Mouse (Mus musculus) lung, embryonic 15.5 days (tissue): ENCODE measurements around the gene Fbxo21. TPM values are rescaled to one million over a fixed set of nuclear protein-coding genes. Genes with fewer than 3 reads are reported as not detected.

ENCODE experiments used
- ATAC-seq: fragments of 200-750 bp; cut with Nextera tagmentation; 2 replicates; pipeline ENCODE4 v1.8.0; 2017; ENCODE audit warnings: moderate number of reproducible peaks, borderline replicate concordance; ENCODE audit not compliant: low FRiP score, low TSS enrichment; ENCODE audit errors: extremely low read depth
- H3K27ac ChIP-seq: fragments of 300-500 bp; sonication (generic); 2 replicates; pipeline ENCODE4 v1.5.1; 2015; ENCODE audit warnings: moderate library complexity, mild to moderate bottlenecking, inconsistent platforms
- H3K27me3 ChIP-seq: fragments of 300-500 bp; sonication (generic); 2 replicates; pipeline ENCODE4 v1.6.1; 2015; ENCODE audit warnings: inconsistent platforms
- H3K36me3 ChIP-seq: fragments of 300-500 bp; sonication (generic); 2 replicates; pipeline ENCODE4 v1.6.1; 2015; ENCODE audit warnings: inconsistent platforms
- H3K4me1 ChIP-seq: fragments of 300-500 bp; sonication (generic); 2 replicates; pipeline ENCODE4 v1.6.1; 2015; ENCODE audit warnings: inconsistent platforms
- H3K4me2 ChIP-seq: fragments of 300-500 bp; sonication (generic); 2 replicates; pipeline ENCODE4 v1.6.1; 2015; ENCODE audit warnings: inconsistent platforms, mild to moderate bottlenecking, moderate library complexity
- H3K4me3 ChIP-seq: fragments of 300-500 bp; sonication (generic); 2 replicates; pipeline ENCODE4 v1.5.1; 2015; ENCODE audit warnings: mild to moderate bottlenecking, inconsistent platforms
- H3K9ac ChIP-seq: fragments of 300-500 bp; sonication (generic); 2 replicates; pipeline ENCODE4 v1.6.1; 2015; ENCODE audit warnings: inconsistent platforms
- H3K9me3 ChIP-seq: fragments of 300-500 bp; sonication (generic); 2 replicates; pipeline ENCODE4 v1.6.1; 2016; ENCODE audit warnings: inconsistent platforms
- WGBS: fragments of 180-500 bp; shearing (Covaris S2); methylation state at CpG from one replicate; pipeline ENCODE4 v1.1.7; 2015; 5-methylcytosine and 5-hydroxymethylcytosine counted together
- polyA plus RNA-seq: library from polyadenylated mRNA; unstranded; fragments of >200 nt; fragmentation: Nextera tagmentation; extraction: Ambion mirVana; gene quantifications from 2 replicates; pipeline ENCODE4 v1.2.1, GENCODE M21; 2015

The Fbxo21 gene
- polyA plus RNA-seq, 1 experiment from 2014 or later, result 56.8 TPM

- WGBS, result 2% methylated on average over 13 of the region's 13 CpGs
- Histone ChIP-seq H3K4me3 (no peak overlapping the region), H3K27ac (no peak overlapping the region), H3K9me3 (no peaks in the 10 kb centered on the region), H3K36me3 (no peaks in the 10 kb centered on the region), H3K4me1 (peaks cover 41% of the 10 kb centered on the region), H3K9ac (no peak overlapping the region), H3K4me2 (peak overlapping the region; percentile 22; the same call in 1 of the 2 replicates), H3K27me3 (peaks cover 51% of the 10 kb centered on the region)
- no peak for ATAC-seq
Observed at GRCm38 (mm10) chr5:118026343-118026742, 49.8 kb downstream of the Fbxo21 start.

GRCm38 (mm10) chr5:118027101-118027697, 50.7 kb downstream of the Fbxo21 start:
- H3K9ac ChIP-seq, result no peak overlapping the region
- ATAC-seq, result no peak
- 1% methylated on average over 35 of the region's 39 CpGs for WGBS
- peaks cover 51% of the 10 kb centered on the region for H3K27me3 ChIP-seq
- peaks cover 41% of the 10 kb centered on the region for H3K4me1 ChIP-seq
- peak overlapping the region; percentile 100 for H3K4me2 ChIP-seq
- no peaks in the 10 kb centered on the region for H3K36me3 ChIP-seq
- no peaks in the 10 kb centered on the region for H3K9me3 ChIP-seq
- no peak overlapping the region for H3K27ac ChIP-seq
- H3K4me3 ChIP-seq, result peak overlapping the region; percentile 61

GRCm38 (mm10) chr5:118027698-118028190, 51.2 kb downstream of the Fbxo21 start, which contains the start of gene Tesc:
Gene Tesc (plus strand): TSS chr5:118027743.
- no peak for ATAC-seq
- peak within 1 kb of the TSS; percentile 61 for H3K4me3 ChIP-seq
- H3K27ac ChIP-seq, result no peak within 1 kb of the TSS
- H3K27me3 ChIP-seq, result peaks cover 51% of the 10 kb centered on the region
- peaks cover 41% of the 10 kb centered on the region for H3K4me1 ChIP-seq
- H3K4me2 ChIP-seq, result peak within 1 kb of the TSS; percentile 100
- no peaks in the 10 kb centered on the region for H3K9me3 ChIP-seq
- H3K36me3 ChIP-seq, result no peaks in the 10 kb centered on the region
- WGBS, result 2% methylated on average over 58 of the region's 63 CpGs
- peak within 1 kb of the TSS; percentile 42 for H3K9ac ChIP-seq

GRCm38 (mm10) chr5:118028191-118029034, 51.9 kb downstream of the Fbxo21 start:
- Histone ChIP-seq H3K27me3 (peaks cover 51% of the 10 kb centered on the region), H3K9me3 (no peaks in the 10 kb centered on the region), H3K9ac (peak overlapping the region; percentile 42)

GRCm38 (mm10) chr5:118029035-118029408, 52.5 kb downstream of the Fbxo21 start:
- 6% methylated on average over 12 of the region's 12 CpGs for WGBS
- H3K9ac ChIP-seq, result no peak overlapping the region
- peak; percentile 35 for ATAC-seq

More at GRCm38 (mm10) chr5:118028191-118029034, 51.9 kb downstream of the Fbxo21 start:
- Histone ChIP-seq H3K4me1 (peaks cover 41% of the 10 kb centered on the region), H3K4me2 (peak overlapping the region; percentile 100), H3K27ac (no peak overlapping the region), H3K4me3 (peak overlapping the region; percentile 61), H3K36me3 (no peaks in the 10 kb centered on the region)
- 1% methylated on average over 77 of the region's 79 CpGs for WGBS
- ATAC-seq, result peak; percentile 23; the same call in 1 of the 2 replicates

GRCm38 (mm10) chr5:118029420-118029819, 52.9 kb downstream of the Fbxo21 start:
- H3K4me3 ChIP-seq, result peak overlapping the region; percentile 61
- ATAC-seq, result no peak
- H3K27me3 ChIP-seq, result peaks cover 51% of the 10 kb centered on the region
- H3K4me1 ChIP-seq, result peaks cover 41% of the 10 kb centered on the region
- peak overlapping the region; percentile 100 for H3K4me2 ChIP-seq
- WGBS, result under 1% methylated on average over 10 of the region's 10 CpGs
- H3K9me3 ChIP-seq, result no peaks in the 10 kb centered on the region
- H3K36me3 ChIP-seq, result no peaks in the 10 kb centered on the region
- H3K27ac ChIP-seq, result no peak overlapping the region
- no peak overlapping the region for H3K9ac ChIP-seq

More at GRCm38 (mm10) chr5:118029035-118029408, 52.5 kb downstream of the Fbxo21 start:
- Histone ChIP-seq H3K27me3 (peaks cover 51% of the 10 kb centered on the region), H3K27ac (no peak overlapping the region), H3K4me3 (peak overlapping the region; percentile 61), H3K36me3 (no peaks in the 10 kb centered on the region), H3K4me1 (peaks cover 41% of the 10 kb centered on the region), H3K4me2 (peak overlapping the region; percentile 100), H3K9me3 (no peaks in the 10 kb centered on the region)

GRCm38 (mm10) chr5:118030022-118030675, 53.6 kb downstream of the Fbxo21 start:
- peaks cover 41% of the 10 kb centered on the region for H3K4me1 ChIP-seq
- 87% methylated on average over 9 of the region's 9 CpGs for WGBS
- no peak overlapping the region for H3K9ac ChIP-seq
- ATAC-seq, result no peak
- no peaks in the 10 kb centered on the region for H3K9me3 ChIP-seq
- no peak overlapping the region for H3K27ac ChIP-seq
- no peak overlapping the region for H3K4me3 ChIP-seq
- H3K27me3 ChIP-seq, result peaks cover 51% of the 10 kb centered on the region
- H3K36me3 ChIP-seq, result no peaks in the 10 kb centered on the region
- no peak overlapping the region for H3K4me2 ChIP-seq

GRCm38 (mm10) chr5:118031059-118031458, 54.5 kb downstream of the Fbxo21 start:
- H3K4me2 ChIP-seq, result no peak overlapping the region
- peaks cover 38% of the 10 kb centered on the region for H3K4me1 ChIP-seq
- no peaks in the 10 kb centered on the region for H3K9me3 ChIP-seq
- no peak overlapping the region for H3K9ac ChIP-seq
- peaks cover 43% of the 10 kb centered on the region for H3K27me3 ChIP-seq
- H3K4me3 ChIP-seq, result no peak overlapping the region
- WGBS, result 46% methylated on average over 5 of the region's 5 CpGs
- H3K27ac ChIP-seq, result no peak overlapping the region
- no peaks in the 10 kb centered on the region for H3K36me3 ChIP-seq
- no peak for ATAC-seq

GRCm38 (mm10) chr5:118031508-118031907, 55.0 kb downstream of the Fbxo21 start:
- H3K9ac ChIP-seq, result no peak overlapping the region
- no peaks in the 10 kb centered on the region for H3K9me3 ChIP-seq
- H3K4me1 ChIP-seq, result peaks cover 33% of the 10 kb centered on the region
- 61% methylated on average over 4 of the region's 4 CpGs for WGBS
- H3K4me3 ChIP-seq, result no peak overlapping the region
- no peaks in the 10 kb centered on the region for H3K36me3 ChIP-seq
- no peak for ATAC-seq
- H3K27ac ChIP-seq, result no peak overlapping the region
- no peak overlapping the region for H3K4me2 ChIP-seq
- peaks cover 38% of the 10 kb centered on the region for H3K27me3 ChIP-seq

- Histone ChIP-seq H3K4me3 (no peak overlapping the region), H3K9ac (no peak overlapping the region), H3K36me3 (no peaks in the 10 kb centered on the region), H3K27me3 (peaks cover 20% of the 10 kb centered on the region), H3K27ac (no peak overlapping the region), H3K4me2 (no peak overlapping the region), H3K9me3 (no peaks in the 10 kb centered on the region), H3K4me1 (peaks cover 27% of the 10 kb centered on the region)
- no peak for ATAC-seq
- 43% methylated on average over 4 of the region's 4 CpGs for WGBS
Observed at GRCm38 (mm10) chr5:118033328-118033727, 56.8 kb downstream of the Fbxo21 start.

- peaks cover 16% of the 10 kb centered on the region for H3K27me3 ChIP-seq
- no peak for ATAC-seq
- 55% methylated on average over 6 of the region's 6 CpGs for WGBS
- no peak overlapping the region for H3K4me2 ChIP-seq
- no peak overlapping the region for H3K4me3 ChIP-seq
- no peak overlapping the region for H3K9ac ChIP-seq
- H3K9me3 ChIP-seq, result no peaks in the 10 kb centered on the region
- H3K27ac ChIP-seq, result no peak overlapping the region
- H3K36me3 ChIP-seq, result no peaks in the 10 kb centered on the region
- H3K4me1 ChIP-seq, result peaks cover 23% of the 10 kb centered on the region
Observed at GRCm38 (mm10) chr5:118033740-118034139, 57.2 kb downstream of the Fbxo21 start.
